Mouse (Mus musculus) hindbrain, embryonic 15.5 days (tissue): Measurements from ENCODE around the gene Psmd9. TPM values are rescaled to one million over a fixed set of nuclear protein-coding genes. Genes with fewer than 3 reads are reported as not detected.

Experiments used
- ATAC-seq: fragments of 200-750 bp; cut with Nextera tagmentation; 2 replicates; pipeline ENCODE4 v1.8.0; 2017; ENCODE audit warnings: low read depth, moderate number of reproducible peaks, moderate TSS enrichment; ENCODE audit not compliant: low FRiP score
- H3K27ac ChIP-seq: fragments of 300-500 bp; sonication (generic); replicated peaks from 2 replicates; pipeline ENCODE4 v1.5.1; 2015; ENCODE audit warnings: mild to moderate bottlenecking, inconsistent platforms
- H3K27me3 ChIP-seq: fragments of 300-500 bp; sonication (generic); 2 replicates; pipeline ENCODE4 v1.6.1; 2015; ENCODE audit warnings: control low read depth, inconsistent platforms
- H3K36me3 ChIP-seq: fragments of 300-500 bp; sonication (generic); 2 replicates; pipeline ENCODE4 v1.6.1; 2015; ENCODE audit warnings: control low read depth, inconsistent platforms
- H3K4me1 ChIP-seq: fragments of 300-500 bp; sonication (generic); replicated peaks from 2 replicates; pipeline ENCODE4 v1.6.1; 2015; ENCODE audit warnings: control low read depth, inconsistent platforms
- H3K4me2 ChIP-seq: fragments of 300-500 bp; sonication (generic); 2 replicates; pipeline ENCODE4 v1.6.1; 2015; ENCODE audit warnings: moderate library complexity, mild to moderate bottlenecking, inconsistent platforms
- H3K4me3 ChIP-seq: fragments of 300-500 bp; sonication (generic); 2 replicates; pipeline ENCODE4 v1.5.1; 2015; ENCODE audit warnings: mild to moderate bottlenecking, inconsistent platforms
- H3K9ac ChIP-seq: fragments of 300-500 bp; sonication (generic); 2 replicates; pipeline ENCODE4 v1.6.1; 2015; ENCODE audit warnings: inconsistent platforms
- H3K9me3 ChIP-seq: fragments of 300-500 bp; sonication (generic); 2 replicates; pipeline ENCODE4 v1.6.1; 2016; ENCODE audit warnings: control low read depth, inconsistent platforms
- WGBS: fragments of 180-500 bp; shearing (Covaris S2); methylation state at CpG from one replicate; pipeline ENCODE4 v1.1.7; 2015; 5-methylcytosine and 5-hydroxymethylcytosine counted together
- polyA plus RNA-seq: library from polyadenylated mRNA; unstranded; fragments of >200 nt; fragmentation: Nextera tagmentation; extraction: Ambion mirVana; gene quantifications from 2 replicates; pipeline ENCODE4 v1.2.1, GENCODE M21; 2015

The Psmd9 gene
- polyA plus RNA-seq, 1 experiment from 2014 or later, result 75.7 TPM

GRCm38 (mm10) chr5:123144746-123145590 is 24.2 kb upstream of the Psmd9 start:
- peaks cover 19% of the 10 kb centered on the region for H3K36me3 ChIP-seq
- 36% methylated on average over 20 of the region's 20 CpGs for WGBS
- H3K4me2 ChIP-seq, result peak overlapping the region; percentile 99
- no peak for ATAC-seq
- peaks cover 57% of the 10 kb centered on the region for H3K4me1 ChIP-seq
- H3K9me3 ChIP-seq, result no peaks in the 10 kb centered on the region
- peak overlapping the region; percentile 94 for H3K4me3 ChIP-seq
- 0 out of 2 replicates have a peak overlapping the region, but pooled peaks have one; percentile 18 for H3K27ac ChIP-seq
- no peaks in the 10 kb centered on the region for H3K27me3 ChIP-seq
- H3K9ac ChIP-seq, result peak overlapping the region; percentile 100

GRCm38 (mm10) chr5:123146357-123146756 is 22.9 kb upstream of the Psmd9 start:
- Histone ChIP-seq H3K36me3 (peaks cover 19% of the 10 kb centered on the region), H3K27me3 (no peaks in the 10 kb centered on the region), H3K27ac (no peak overlapping the region), H3K9me3 (no peaks in the 10 kb centered on the region), H3K9ac (no peak overlapping the region), H3K4me2 (0 out of 2 replicates have a peak overlapping the region, but pooled peaks have one; percentile 7), H3K4me3 (no peak overlapping the region), H3K4me1 (peaks cover 71% of the 10 kb centered on the region)
- ATAC-seq, result no peak
- WGBS, result 77% methylated on average over 11 of the region's 11 CpGs

DNA sequence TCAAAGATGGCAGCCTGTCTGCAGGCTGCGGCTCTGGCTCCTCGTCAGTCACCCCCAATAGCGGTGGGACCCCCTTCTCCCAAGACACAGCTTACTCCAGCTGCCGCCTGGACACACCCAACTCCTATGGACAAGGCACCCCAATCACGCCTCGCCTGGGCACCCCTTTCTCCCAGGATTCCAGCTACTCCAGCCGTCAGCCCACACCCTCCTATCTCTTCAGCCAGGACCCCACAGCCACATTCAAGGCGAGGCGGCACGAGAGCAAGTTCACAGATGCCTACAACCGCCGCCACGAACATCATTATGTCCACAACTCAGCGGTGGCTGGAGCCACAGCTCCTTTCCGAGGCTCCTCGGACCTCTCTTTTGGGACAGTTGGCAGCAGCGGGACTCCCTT is 21.6 kb upstream of the Psmd9 start:
- H3K9ac ChIP-seq, result no peak overlapping the region
- no peaks in the 10 kb centered on the region for H3K27me3 ChIP-seq
- peaks cover 75% of the 10 kb centered on the region for H3K4me1 ChIP-seq
- peaks cover 25% of the 10 kb centered on the region for H3K36me3 ChIP-seq
- H3K4me2 ChIP-seq, result no peak overlapping the region
- no peak for ATAC-seq
- no peak overlapping the region for H3K4me3 ChIP-seq
- no peak overlapping the region for H3K27ac ChIP-seq
- 84% methylated on average over 17 of the region's 17 CpGs for WGBS
- H3K9me3 ChIP-seq, result no peaks in the 10 kb centered on the region

GRCm38 (mm10) chr5:123148073-123148722 is 21.0 kb upstream of the Psmd9 start:
- Histone ChIP-seq H3K4me1 (peaks cover 73% of the 10 kb centered on the region), H3K9me3 (no peaks in the 10 kb centered on the region)

DNA sequence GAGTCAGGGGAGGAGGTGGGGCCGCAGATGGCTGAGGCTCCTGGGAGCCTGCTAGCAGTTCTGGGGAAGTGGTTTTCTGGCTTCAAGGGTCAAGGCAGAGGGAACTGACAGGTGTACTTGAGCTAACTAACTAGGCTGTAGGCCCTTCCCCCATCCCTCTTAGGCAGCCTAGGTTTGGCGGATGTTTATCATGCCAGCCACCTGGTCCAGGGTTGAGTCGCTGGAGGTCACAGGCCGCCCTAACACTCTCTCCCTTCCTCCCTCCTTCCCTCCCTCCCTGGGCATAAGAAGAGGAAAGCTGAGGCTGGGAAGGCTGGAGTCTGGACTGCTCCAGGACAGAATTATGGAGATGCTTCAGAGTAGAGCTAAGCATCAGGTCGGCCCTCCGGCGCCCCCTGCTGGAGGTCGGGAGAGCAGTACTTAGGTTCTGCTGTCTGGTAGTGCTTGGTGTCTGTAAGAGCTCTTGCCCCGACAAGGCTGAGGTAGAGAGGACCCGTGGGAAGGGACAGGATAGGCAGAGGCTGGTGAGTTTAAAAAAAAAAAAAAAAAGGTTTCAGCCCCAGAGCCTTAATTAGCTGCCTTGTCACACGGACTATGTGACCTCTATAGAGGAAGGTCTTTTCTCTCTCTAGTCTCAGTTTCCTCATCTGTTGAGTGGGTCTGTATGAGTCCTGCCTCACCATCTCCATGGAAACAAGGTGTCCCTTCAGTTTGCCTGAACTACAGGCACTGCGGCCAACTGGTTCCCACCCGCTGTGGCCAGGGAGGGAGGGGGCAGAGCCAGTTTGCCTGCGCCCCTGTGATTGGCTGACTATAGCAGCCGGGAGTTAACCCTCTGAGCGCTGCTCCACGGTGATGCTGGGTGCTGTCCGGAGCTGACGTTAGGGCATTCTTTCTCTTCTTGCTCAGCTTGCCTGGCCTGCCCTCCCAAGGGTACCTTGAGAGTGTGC is 19.5 kb upstream of the Psmd9 start:
- H3K4me1 ChIP-seq, result peaks cover 61% of the 10 kb centered on the region
- H3K9me3 ChIP-seq, result no peaks in the 10 kb centered on the region
- peak overlapping the region; percentile 30 for H3K9ac ChIP-seq
- peak overlapping the region; percentile 64 for H3K4me2 ChIP-seq
- no peak overlapping the region for H3K27ac ChIP-seq
- 7% methylated on average over 19 of the region's 19 CpGs for WGBS
- peak; percentile 84 for ATAC-seq
- H3K27me3 ChIP-seq, result no peaks in the 10 kb centered on the region
- peaks cover 41% of the 10 kb centered on the region for H3K36me3 ChIP-seq
- peak overlapping the region; percentile 39 for H3K4me3 ChIP-seq

More at GRCm38 (mm10) chr5:123148073-123148722, 21.0 kb upstream of the Psmd9 start:
- no peak for ATAC-seq
- Histone ChIP-seq H3K4me3 (no peak overlapping the region), H3K4me2 (no peak overlapping the region; the same call in 1 of the 2 replicates), H3K9ac (no peak overlapping the region), H3K27ac (no peak overlapping the region), H3K36me3 (peaks cover 31% of the 10 kb centered on the region), H3K27me3 (no peaks in the 10 kb centered on the region)
- WGBS, result 77% methylated on average over 25 of the region's 25 CpGs

- Histone ChIP-seq H3K27me3 (no peaks in the 10 kb centered on the region), H3K9me3 (no peaks in the 10 kb centered on the region), H3K27ac (no peak overlapping the region), H3K4me1 (peaks cover 52% of the 10 kb centered on the region), H3K4me2 (peak overlapping the region; percentile 64), H3K4me3 (peak overlapping the region; percentile 39), H3K36me3 (peaks cover 46% of the 10 kb centered on the region), H3K9ac (peak overlapping the region; percentile 30)
- 40% methylated on average over 7 of the region's 7 CpGs for whole genome bisulfite sequencing
- ATAC-seq, result no peak
Measured at GRCm38 (mm10) chr5:123150641-123151040, 18.6 kb upstream of the Psmd9 start.

GRCm38 (mm10) chr5:123151077-123151476 is 18.1 kb upstream of the Psmd9 start:
- peak overlapping the region; percentile 64 for H3K4me2 ChIP-seq
- no peaks in the 10 kb centered on the region for H3K9me3 ChIP-seq
- H3K4me3 ChIP-seq, result peak overlapping the region; percentile 39
- no peak overlapping the region for H3K27ac ChIP-seq
- H3K9ac ChIP-seq, result peak overlapping the region; percentile 30; the same call in 1 of the 2 replicates
- peaks cover 46% of the 10 kb centered on the region for H3K36me3 ChIP-seq
- peaks cover 47% of the 10 kb centered on the region for H3K4me1 ChIP-seq
- peak; percentile 20; the same call in 1 of the 2 replicates for ATAC-seq
- no peaks in the 10 kb centered on the region for H3K27me3 ChIP-seq
- WGBS, result 40% methylated on average over 7 of the region's 7 CpGs

GRCm38 (mm10) chr5:123151707-123152362 is 17.4 kb upstream of the Psmd9 start:
- peaks cover 41% of the 10 kb centered on the region for H3K4me1 ChIP-seq
- no peak for ATAC-seq
- H3K9me3 ChIP-seq, result no peaks in the 10 kb centered on the region
- peaks cover 45% of the 10 kb centered on the region for H3K36me3 ChIP-seq
- WGBS, result 96% methylated on average over 17 of the region's 19 CpGs
- H3K27me3 ChIP-seq, result no peaks in the 10 kb centered on the region
- H3K4me2 ChIP-seq, result peak overlapping the region; percentile 64; the same call in 1 of the 2 replicates
- no peak overlapping the region for H3K27ac ChIP-seq
- no peak overlapping the region for H3K9ac ChIP-seq
- no peak overlapping the region for H3K4me3 ChIP-seq

GRCm38 (mm10) chr5:123152901-123153300 is 16.3 kb upstream of the Psmd9 start:
- Histone ChIP-seq H3K4me1 (peaks cover 39% of the 10 kb centered on the region), H3K4me3 (no peak overlapping the region), H3K27me3 (no peaks in the 10 kb centered on the region), H3K27ac (no peak overlapping the region), H3K9me3 (no peaks in the 10 kb centered on the region), H3K4me2 (no peak overlapping the region), H3K36me3 (peaks cover 46% of the 10 kb centered on the region), H3K9ac (no peak overlapping the region)
- 76% methylated on average over 1 of the region's 1 CpGs for WGBS
- no peak for ATAC-seq

- ATAC-seq, result no peak
- no peak overlapping the region for H3K27ac ChIP-seq
- peaks cover 65% of the 10 kb centered on the region for H3K36me3 ChIP-seq
- no peak overlapping the region for H3K4me3 ChIP-seq
- H3K9me3 ChIP-seq, result no peaks in the 10 kb centered on the region
- H3K4me2 ChIP-seq, result no peak overlapping the region
- H3K27me3 ChIP-seq, result no peaks in the 10 kb centered on the region
- no peak overlapping the region for H3K9ac ChIP-seq
- H3K4me1 ChIP-seq, result peaks cover 13% of the 10 kb centered on the region
- 66% methylated on average over 7 of the region's 7 CpGs for WGBS
Measured at GRCm38 (mm10) chr5:123155425-123155824, 13.8 kb upstream of the Psmd9 start.

- H3K4me3 ChIP-seq, result no peak overlapping the region
- no peak overlapping the region for H3K9ac ChIP-seq
- H3K27me3 ChIP-seq, result no peaks in the 10 kb centered on the region
- no peak for ATAC-seq
- no peaks in the 10 kb centered on the region for H3K9me3 ChIP-seq
- no peaks in the 10 kb centered on the region for H3K4me1 ChIP-seq
- H3K27ac ChIP-seq, result no peak overlapping the region
- peaks cover 77% of the 10 kb centered on the region for H3K36me3 ChIP-seq
- no peak overlapping the region for H3K4me2 ChIP-seq
- WGBS, result 88% methylated on average over 12 of the region's 12 CpGs
Measured at GRCm38 (mm10) chr5:123156763-123157162, 12.4 kb upstream of the Psmd9 start.
